Mouse (Mus musculus) adrenal gland, postnatal 36 days (tissue): Measurements from ENCODE around the gene Gm21170. TPM values are rescaled to one million over a fixed set of nuclear protein-coding genes. Genes with fewer than 3 reads are reported as not detected.
"Not testable (repeated sequence)": the region's sequence is repeated elsewhere in the genome, so short reads cannot be mapped to it uniquely, and the experiment has no call there.

Experiments
- DNase-seq, 2 experiments: peaks; one replicate each; pipeline ENCODE4 v3.0.0; 2021; ENCODE audit warnings: mixed read lengths in 1 of 2
- long read RNA-seq, 2 experiments: library from polyadenylated mRNA; stranded (forward); transcript quantifications; one replicate each; pipeline ENCODE4 v2.0.0; 2021; ENCODE audit warnings: borderline sequencing depth in 2 of 2
- total RNA-seq, 2 experiments: library from RNA; stranded (reverse); gene quantifications; 2 replicates each; pipeline ENCODE4 v1.2.3; 2021

Gm21170 gene
- total RNA-seq, result not detected
- long read RNA-seq, experiment 1, result 0 reads
- long read RNA-seq, experiment 2, result 0 reads

DNA sequence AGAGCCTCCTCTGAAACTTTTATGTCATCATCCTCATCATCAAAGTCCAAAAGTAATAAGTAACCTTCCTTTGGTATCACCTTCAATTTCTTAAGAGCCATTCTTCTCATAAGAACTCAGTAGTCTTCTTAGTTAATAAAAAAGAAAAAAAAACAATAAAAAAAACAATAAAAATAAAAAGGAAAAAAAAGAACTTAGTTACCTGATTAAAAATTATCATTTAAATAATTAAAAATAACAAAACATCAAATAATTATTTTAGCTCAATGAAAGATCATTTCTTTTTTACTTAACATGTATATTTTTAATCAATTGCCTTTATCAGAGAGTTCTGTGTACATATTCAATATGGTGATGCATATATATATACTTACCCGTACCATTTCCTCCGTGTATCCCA, at the start of gene Gm21170:
Gm21170 (minus strand) TSS at position 101 of the 400 bp plus-strand sequence.
- not testable (repeated sequence) for DNase-seq

Other genes starting within 250 kb of the Gm21170 start
- gene Gm21256, start 240.1 kb downstream of the Gm21170 start, total RNA-seq, result not detected